Mouse (Mus musculus) myocyte (in vitro differentiated cells): ENCODE measurements at regions not wholly inside any gene's neighbourhood (a gene's known extent, or its start where the extent isn't known, plus 50 kb on each side); places are given as distances from the start of the nearest gene placed in this dataset.

Experiments used
- H3K27me3 ChIP-seq: one replicate; pipeline ENCODE4 v1.6.1; 2011; ENCODE audit not compliant: control insufficient read depth, insufficient read depth, insufficient read length
- H3K36me3 ChIP-seq: one replicate; pipeline ENCODE4 v1.6.1; 2011; ENCODE audit not compliant: control insufficient read depth, insufficient read depth
- H3K4me2 ChIP-seq: one replicate; pipeline ENCODE4 v1.6.1; 2011; ENCODE audit warnings: low read depth, control low read depth
- H3K4me3 ChIP-seq: one replicate; pipeline ENCODE4 v1.5.1; 2011; ENCODE audit warnings: mild to moderate bottlenecking, control low read depth, moderate library complexity
- H3K79me2 ChIP-seq: one replicate; pipeline ENCODE4 v1.6.1; 2011; ENCODE audit not compliant: control insufficient read depth, insufficient read depth
- H3ac ChIP-seq: one replicate; pipeline ENCODE4 v1.6.1; 2011; ENCODE audit not compliant: control insufficient read depth, insufficient read length
- CEBPB ChIP-seq: IDR thresholded peaks from 2 replicates; pipeline ENCODE4 v1.6.1; 2011; ENCODE audit warnings: mild to moderate bottlenecking, moderate library complexity; ENCODE audit not compliant: poor library complexity, insufficient read depth, severe bottlenecking
- E2F4 ChIP-seq: IDR thresholded peaks from one replicate; pipeline ENCODE4 v1.6.1; 2011; ENCODE audit warnings: mild to moderate bottlenecking, control low read depth, moderate library complexity; ENCODE audit not compliant: insufficient read depth
- MAX ChIP-seq: IDR thresholded peaks from one replicate; pipeline ENCODE4 v1.6.1; 2011; ENCODE audit warnings: low read depth, mild to moderate bottlenecking, control low read depth
- MYOD1 ChIP-seq, 3 experiments: IDR thresholded peaks; one replicate each; pipeline ENCODE4 v1.6.1; 2011; ENCODE audit warnings: control low read depth in 2 of 3, low read depth in 2 of 3, mild to moderate bottlenecking in 2 of 3, moderate library complexity in 1 of 3; ENCODE audit not compliant: insufficient read length in 2 of 3, control insufficient read depth in 1 of 3
- MYOG ChIP-seq, 3 experiments: IDR thresholded peaks; one replicate each; pipeline ENCODE4 v1.6.1; 2011; ENCODE audit warnings: control low read depth in 2 of 3, low read depth in 2 of 3, mild to moderate bottlenecking in 2 of 3; ENCODE audit not compliant: insufficient read length in 2 of 3, control insufficient read depth in 1 of 3, insufficient read depth in 1 of 3
- POLR2A ChIP-seq: IDR thresholded peaks from one replicate; pipeline ENCODE4 v1.6.1; 2011; ENCODE audit warnings: low read depth, mild to moderate bottlenecking, control low read depth, moderate library complexity; ENCODE audit not compliant: insufficient read length
- POLR2AphosphoS2 ChIP-seq: IDR thresholded peaks from one replicate; pipeline ENCODE4 v1.6.1; 2011; ENCODE audit warnings: low read depth, control low read depth; ENCODE audit not compliant: insufficient read length
- REST ChIP-seq: IDR thresholded peaks from one replicate; pipeline ENCODE4 v1.6.1; 2011; ENCODE audit warnings: mild to moderate bottlenecking, control low read depth, moderate library complexity; ENCODE audit not compliant: insufficient read depth, insufficient read length
- SRF ChIP-seq: IDR thresholded peaks from one replicate; pipeline ENCODE4 v1.6.1; 2011; ENCODE audit warnings: low read depth; ENCODE audit not compliant: control insufficient read depth, insufficient read length
- TCF12 ChIP-seq: IDR thresholded peaks from one replicate; pipeline ENCODE4 v1.6.1; 2011; ENCODE audit warnings: mild to moderate bottlenecking, control low read depth; ENCODE audit not compliant: poor library complexity, insufficient read depth, severe bottlenecking
- TCF3 ChIP-seq: IDR thresholded peaks from one replicate; pipeline ENCODE4 v1.6.1; 2011; ENCODE audit warnings: low read depth, control low read depth; ENCODE audit not compliant: insufficient read length
- USF1 ChIP-seq: IDR thresholded peaks from one replicate; pipeline ENCODE4 v1.6.1; 2011; ENCODE audit warnings: low read depth, mild to moderate bottlenecking, control low read depth, moderate library complexity

DNA sequence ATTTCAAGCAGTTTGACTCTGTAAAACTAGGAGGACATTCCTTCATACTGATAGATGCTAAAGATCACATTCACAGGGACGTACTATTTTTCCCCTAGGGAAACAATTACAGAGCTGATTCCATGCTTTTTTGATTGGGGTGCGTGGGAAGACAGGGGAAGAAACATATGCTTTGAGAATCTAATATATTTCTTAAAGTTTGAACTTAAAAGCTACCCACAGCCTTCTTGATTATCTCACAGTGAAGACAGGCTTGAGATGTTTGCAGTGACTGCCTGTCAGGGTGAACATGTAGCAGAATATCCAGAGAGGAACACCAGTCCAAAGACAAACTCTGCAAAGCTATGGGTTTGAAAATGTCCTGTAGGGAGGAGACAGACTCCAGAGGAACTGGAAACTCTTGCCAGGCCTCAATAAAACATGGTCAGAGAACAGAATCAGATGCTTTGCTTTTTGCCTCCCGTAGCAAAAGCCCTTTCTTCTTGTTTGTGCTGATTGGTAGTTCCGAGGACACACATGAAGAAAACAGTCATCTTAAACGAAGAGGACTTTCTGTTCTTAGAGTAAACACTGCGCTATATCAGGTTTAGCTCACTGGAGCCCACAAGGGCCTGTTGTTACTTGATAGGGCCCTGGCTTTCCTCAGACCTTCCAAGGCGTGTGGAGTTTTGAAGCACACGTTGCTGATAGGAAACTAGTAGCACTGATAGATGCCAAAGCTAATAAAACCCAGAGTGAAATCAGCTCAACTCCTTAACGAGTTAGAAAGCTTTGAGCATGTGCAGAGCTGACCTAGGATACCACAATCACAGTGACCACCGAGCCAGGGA is 630.8 kb downstream of the Lmo4 start:
- TF ChIP-seq USF1 (no peak), REST (no peak), MYOD1 (IDR thresholded peaks at IDR 0.05; ENCODE audit: control insufficient read depth in 1 of 3, insufficient read length in 2 of 3, low read depth in 2 of 3) (no peak), POLR2A (no peak), TCF12 (no peak), CEBPB (no peak), MAX (no peak), MYOG (IDR thresholded peaks at IDR 0.05; ENCODE audit: control insufficient read depth in 1 of 3, insufficient read depth in 1 of 3, insufficient read length in 2 of 3, low read depth in 2 of 3) (no peak), TCF3 (no peak), E2F4 (no peak), SRF (no peak), POLR2AphosphoS2 (no peak)
- H3K79me2 ChIP-seq, result no peaks in the 10 kb centered on the region
- no peak overlapping the region for H3K4me2 ChIP-seq
- no peaks in the 10 kb centered on the region for H3K36me3 ChIP-seq
- no peak overlapping the region for H3ac ChIP-seq
- no peaks in the 10 kb centered on the region for H3K27me3 ChIP-seq
- no peak overlapping the region for H3K4me3 ChIP-seq

DNA sequence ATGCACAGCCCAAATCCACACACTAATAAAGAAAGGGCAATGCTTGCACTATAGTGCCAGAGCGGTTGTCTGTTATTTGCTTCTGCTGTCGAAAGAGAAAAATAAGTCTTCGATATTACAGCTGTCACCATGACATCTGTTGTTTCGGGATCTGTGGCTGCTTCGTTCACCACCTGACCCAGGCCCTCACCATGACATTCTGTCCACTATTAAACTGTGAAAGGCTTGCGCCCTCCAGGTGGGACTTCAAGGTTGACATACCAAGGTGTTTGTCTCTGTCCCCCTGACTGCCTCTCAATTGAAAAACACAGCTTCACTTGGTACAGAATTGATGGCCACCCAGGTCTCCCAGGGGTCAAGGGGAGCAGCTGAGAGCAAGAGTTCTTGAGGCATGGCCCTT is 635.1 kb downstream of the Lmo4 start:
- H3K4me2 ChIP-seq, result no peak overlapping the region
- H3ac ChIP-seq, result no peak overlapping the region
- H3K79me2 ChIP-seq, result no peaks in the 10 kb centered on the region
- H3K27me3 ChIP-seq, result no peaks in the 10 kb centered on the region
- TF ChIP-seq CEBPB (no peak), MYOG (IDR thresholded peaks at IDR 0.05; ENCODE audit: control insufficient read depth in 1 of 3, insufficient read depth in 1 of 3, insufficient read length in 2 of 3, low read depth in 2 of 3) (no peak), MYOD1 (IDR thresholded peaks at IDR 0.05; ENCODE audit: control insufficient read depth in 1 of 3, insufficient read length in 2 of 3, low read depth in 2 of 3) (peak in 1 of 3 experiments; percentile 52), SRF (no peak), POLR2A (no peak), TCF3 (no peak)
- H3K36me3 ChIP-seq, result no peaks in the 10 kb centered on the region
- H3K4me3 ChIP-seq, result no peak overlapping the region

DNA sequence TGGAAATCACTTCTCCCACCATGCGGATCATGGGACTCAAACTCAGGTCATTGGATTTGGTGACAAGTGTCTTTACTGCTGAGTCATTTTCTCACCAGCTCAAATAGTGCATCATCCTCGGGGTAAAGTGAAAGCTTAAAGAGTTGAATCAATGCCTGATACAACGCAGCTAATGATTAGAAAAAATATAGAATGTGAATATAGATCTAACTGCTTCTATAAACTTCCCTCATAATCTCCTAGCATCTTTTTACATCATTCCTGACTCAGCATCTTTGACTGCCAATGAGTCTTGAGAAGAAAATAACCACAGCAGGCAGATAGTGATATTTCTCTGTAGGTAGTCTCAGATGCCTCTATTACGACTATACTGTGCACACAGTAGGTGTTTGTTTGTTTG is 640.0 kb downstream of the Lmo4 start:
- Histone ChIP-seq H3K79me2 (no peaks in the 10 kb centered on the region), H3K27me3 (no peaks in the 10 kb centered on the region), H3K4me2 (no peak overlapping the region), H3K4me3 (no peak overlapping the region), H3ac (no peak overlapping the region), H3K36me3 (no peaks in the 10 kb centered on the region)
- TF ChIP-seq USF1 (no peak), MYOG (IDR thresholded peaks at IDR 0.05; ENCODE audit: control insufficient read depth in 1 of 3, insufficient read depth in 1 of 3, insufficient read length in 2 of 3, low read depth in 2 of 3) (no peak), POLR2A (no peak), MAX (no peak), CEBPB (no peak), TCF3 (no peak)

DNA sequence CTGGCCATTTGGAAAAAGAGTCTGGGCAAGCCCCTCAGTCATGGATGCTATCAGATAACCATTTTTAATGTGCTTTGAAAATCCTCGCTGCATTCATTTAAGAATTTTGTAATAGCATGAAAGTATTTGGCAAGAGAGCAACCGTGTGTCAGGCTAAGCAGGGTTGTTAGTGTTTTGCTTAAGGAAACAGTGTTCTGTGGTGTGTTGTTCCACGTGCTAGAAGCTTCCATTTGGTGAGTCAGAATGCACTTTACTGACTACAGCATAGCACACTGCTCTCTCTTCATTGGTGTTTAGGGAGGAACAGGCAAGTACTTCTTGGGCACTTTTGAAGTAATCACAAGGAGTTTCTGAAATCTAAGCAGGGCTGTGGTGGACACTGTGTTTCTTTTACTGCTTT is 661.0 kb upstream of the Pkn2 start:
- Histone ChIP-seq H3K79me2 (no peaks in the 10 kb centered on the region), H3ac (no peak overlapping the region), H3K27me3 (no peaks in the 10 kb centered on the region), H3K4me2 (no peak overlapping the region), H3K36me3 (no peaks in the 10 kb centered on the region), H3K4me3 (no peak overlapping the region)
- no peak for TF ChIP-seq MAX
- TF ChIP-seq TCF3, result no peak
- TF ChIP-seq CEBPB, result no peak
- no peak for TF ChIP-seq MYOD1 (IDR thresholded peaks at IDR 0.05; ENCODE audit: control insufficient read depth in 1 of 3, insufficient read length in 2 of 3, low read depth in 2 of 3)
- TF ChIP-seq USF1, result no peak

DNA sequence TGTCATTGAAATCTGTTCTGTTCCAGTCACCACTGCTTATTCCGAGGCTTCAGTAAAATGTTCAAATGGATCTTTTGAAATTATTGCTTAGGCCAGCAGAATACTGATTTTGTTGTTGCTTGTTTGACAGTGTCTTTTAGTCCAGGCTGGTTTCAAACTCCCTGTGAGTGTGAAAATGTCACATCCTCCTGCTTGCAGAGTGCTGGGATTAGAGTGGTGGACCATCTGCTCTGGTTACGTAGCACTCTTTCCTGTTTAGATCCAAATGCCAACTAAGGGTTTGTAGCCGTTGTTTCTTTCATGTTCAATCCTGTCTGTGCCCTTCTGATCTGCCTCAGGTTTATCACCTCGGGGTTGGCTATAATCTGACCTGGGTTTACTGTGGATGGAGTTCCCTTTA is 646.2 kb upstream of the Pkn2 start:
- H3K36me3 ChIP-seq, result no peaks in the 10 kb centered on the region
- H3K4me3 ChIP-seq, result no peak overlapping the region
- H3K79me2 ChIP-seq, result no peaks in the 10 kb centered on the region
- H3K27me3 ChIP-seq, result no peaks in the 10 kb centered on the region
- TF ChIP-seq USF1 (no peak), POLR2AphosphoS2 (no peak), E2F4 (no peak), MYOG (IDR thresholded peaks at IDR 0.05; ENCODE audit: control insufficient read depth in 1 of 3, insufficient read depth in 1 of 3, insufficient read length in 2 of 3, low read depth in 2 of 3) (no peak), CEBPB (no peak), TCF12 (no peak), REST (no peak), SRF (no peak), TCF3 (no peak), MYOD1 (IDR thresholded peaks at IDR 0.05; ENCODE audit: control insufficient read depth in 1 of 3, insufficient read length in 2 of 3, low read depth in 2 of 3) (no peak), MAX (no peak)
- H3ac ChIP-seq, result no peak overlapping the region
- H3K4me2 ChIP-seq, result no peak overlapping the region
